Comparison of ENCODE assay signal across 19 mouse cellular contexts in genomic region chr10:40386126-40386525, GRCm38 (mm10). TPM values are rescaled to one million over a fixed set of nuclear protein-coding genes. Genes with fewer than 3 reads are reported as not detected.
DNase-seq lines count a peak whose midpoint lies in the region; ATAC-seq lines count a peak whose summit lies in the region.
"Had no signal": no experiment of that assay in that cellular context is flagged by ENCODE, and none has a peak within 500 bp of the region (broad histone marks: within the 10 kb centered on the region; RNA-seq: fewer than 3 reads in every experiment).

No protein-coding gene starts in this region.

- DNase-seq in heart, adult 11 months = peak; percentile 85
- no peak for DNase-seq in heart, postnatal 14 days
- peak; percentile 58 for DNase-seq in CD4-positive helper T cell, adult 2 months (ENCODE audit: low read depth, low spot score)
- peak; percentile 74 for DNase-seq in T-cell, adult 2 months (ENCODE audit: low spot score)
- no peak for DNase-seq in left cerebral cortex, postnatal 10 days (ENCODE audit: extremely low spot score in 1 of 2, low spot score in 2 of 2)
- no peak for DNase-seq in cerebellum, adult 11-12 months
- no peak for DNase-seq in heart, postnatal 4 days
- DNase-seq: adrenal gland, adult 2 months; adrenal gland, postnatal 36 days; B cell, adult 2 months; cerebellum, adult 11 months; cerebellum, adult 9-10 months; cerebellum, postnatal 25 days; gastrocnemius, postnatal 10 days; heart, adult 2 months had no signal

- intact Hi-C loops in heart, postnatal 14 days (cut with DNase I) = no loop called here
- intact Hi-C loops in left cerebral cortex, postnatal 10 days (cut with DNase I) = no loop called here

- ATAC-seq in inflammation-experienced regulatory T-cells, adult 6 months = peak; percentile 70
- ATAC-seq: forebrain, embryonic 15.5 days; hindbrain, embryonic 16.5 days; intestine, embryonic 15.5 days had no signal

RNA-seq across cellular contexts. Expression of gene Cdk19, which starts 46.8 kb away (rescaled TPM):
- 10 to 100 TPM; 14.9 to 15.9 TPM for total RNA-seq in heart, postnatal 14 days (2021)
- 10 to 100 TPM in 2 of 3 experiments, 1 to 10 TPM in 1; 8.7 to 15.9 (median 12.1) TPM for polyA plus RNA-seq in inflammation-experienced regulatory T-cells, adult 6 months (2017; shearing (Covaris generic))
- total RNA-seq in left cerebral cortex, postnatal 10 days (2021) = 10 to 100 TPM; 44.0 to 46.7 TPM
- total RNA-seq in heart, postnatal 4 days (2021) = 10 to 100 TPM; 14.2 to 14.5 TPM

Comparison
In these comparisons a context has a peak if more than half of its experiments do, and no peak if none do; other contexts are left out.
1. DNase-seq: peak in heart, adult 11 months (single experiment), CD4-positive helper T cell, adult 2 months (single experiment) and T-cell, adult 2 months (single experiment); none in heart, postnatal 14 days (0 of 2), left cerebral cortex, postnatal 10 days (0 of 2), cerebellum, adult 11-12 months (single experiment) and heart, postnatal 4 days (single experiment).